Mouse (Mus musculus) spleen, embryonic (tissue): ENCODE results near the gene Adgrg5.

Experiments used
- CTCF ChIA-PET: fragments of 350-600 bp; sonication (Branson Sonifier 250); formaldehyde crosslinking; loops from one replicate; lab custom pipeline; 2022; lab: Charles Lee

Gene Adgrg5

DNA sequence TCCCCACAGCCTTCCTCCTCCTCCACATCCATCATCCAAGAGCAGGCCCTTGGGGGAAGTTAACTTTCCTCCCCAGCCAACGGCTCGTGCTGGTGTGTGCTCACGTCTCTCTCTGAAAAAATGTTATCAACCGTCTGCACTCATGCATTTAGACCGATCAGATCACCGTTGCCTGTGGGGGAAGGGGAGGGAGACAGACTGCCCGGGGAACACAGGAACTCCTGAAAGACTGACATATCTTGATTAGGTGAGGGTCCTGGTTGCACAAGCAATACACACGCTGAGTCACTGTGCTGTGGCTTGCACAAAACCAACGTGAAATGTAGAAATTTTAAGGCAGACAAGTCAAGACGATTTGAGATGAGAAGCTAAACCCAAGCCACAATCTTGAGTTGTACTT is 41.3 kb downstream of the Adgrg5 start:
- CTCF ChIA-PET, result interaction anchor here (0.6 kb wide), 1 partner anchor 239 kb away, joined by 5 read pairs; no protein-coding TSS in a partner anchor

GRCm38 (mm10) chr8:94966578-94966977 is 43.1 kb downstream of the Adgrg5 start:
- CTCF ChIA-PET, result interaction anchor here (0.6 to 0.9 kb wide), 2 partner anchors 28 to 122 kb away, joined by 3 to 4 read pairs; no protein-coding TSS in a partner anchor

DNA sequence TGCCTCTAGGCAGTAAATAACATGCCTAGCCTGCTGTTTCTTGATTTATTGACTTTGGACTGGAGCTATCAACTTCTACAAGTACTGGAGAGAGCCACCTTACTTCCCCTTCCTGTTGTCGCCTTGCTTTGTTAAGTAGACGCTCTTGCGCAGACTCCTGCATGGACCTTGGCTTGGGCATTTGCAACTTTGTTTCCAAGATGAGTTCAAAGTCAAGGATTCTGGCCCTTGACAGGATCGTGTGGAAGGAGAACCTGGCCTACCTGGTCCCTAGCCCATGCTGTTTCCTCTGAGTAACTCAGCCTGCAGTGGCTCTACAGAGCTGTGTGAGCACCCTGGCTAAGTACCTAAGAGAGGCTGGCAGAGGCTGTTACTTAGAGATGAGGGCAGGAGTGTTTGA is 43.6 kb downstream of the Adgrg5 start:
- CTCF ChIA-PET, result interaction anchor here (0.6 kb wide), 1 partner anchor 121 kb away, joined by 3 read pairs; no protein-coding TSS in a partner anchor

GRCm38 (mm10) chr8:94967554-94967953 is 44.1 kb downstream of the Adgrg5 start:
- CTCF ChIA-PET, result no interaction called here

- CTCF ChIA-PET, result no interaction called here
Observed at GRCm38 (mm10) chr8:94973270-94973669, 49.8 kb downstream of the Adgrg5 start.

DNA sequence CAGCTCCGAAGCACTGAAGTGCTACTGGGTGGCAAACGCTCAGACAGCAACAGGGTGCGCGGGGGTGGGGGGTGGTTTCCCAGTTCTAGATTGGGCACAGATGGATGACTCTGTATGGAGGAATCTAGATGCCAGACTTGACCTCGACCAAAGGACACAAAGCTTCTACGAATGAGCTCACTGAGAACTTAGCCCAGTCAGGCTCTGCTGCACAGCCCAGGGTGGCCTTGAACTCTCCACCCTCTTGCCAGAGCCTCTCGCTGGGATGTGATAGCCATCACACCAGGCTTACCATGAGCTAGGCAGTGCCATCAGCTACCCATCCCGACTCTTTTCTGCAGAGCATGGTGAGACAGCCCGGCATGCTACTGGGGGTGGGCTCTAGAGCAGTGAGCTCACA is 50.3 kb downstream of the Adgrg5 start:
- CTCF ChIA-PET, result no interaction called here

GRCm38 (mm10) chr8:94974467-94975165 is 51.1 kb downstream of the Adgrg5 start, which contains the start of gene Adgrg1:
TSS of gene Adgrg1 (plus strand) at chr8:94974751.
- CTCF ChIA-PET, result interaction anchor here (0.6 to 0.9 kb wide), 2 partner anchors 14 to 163 kb away, joined by 4 to 7 read pairs; no protein-coding TSS in a partner anchor

DNA sequence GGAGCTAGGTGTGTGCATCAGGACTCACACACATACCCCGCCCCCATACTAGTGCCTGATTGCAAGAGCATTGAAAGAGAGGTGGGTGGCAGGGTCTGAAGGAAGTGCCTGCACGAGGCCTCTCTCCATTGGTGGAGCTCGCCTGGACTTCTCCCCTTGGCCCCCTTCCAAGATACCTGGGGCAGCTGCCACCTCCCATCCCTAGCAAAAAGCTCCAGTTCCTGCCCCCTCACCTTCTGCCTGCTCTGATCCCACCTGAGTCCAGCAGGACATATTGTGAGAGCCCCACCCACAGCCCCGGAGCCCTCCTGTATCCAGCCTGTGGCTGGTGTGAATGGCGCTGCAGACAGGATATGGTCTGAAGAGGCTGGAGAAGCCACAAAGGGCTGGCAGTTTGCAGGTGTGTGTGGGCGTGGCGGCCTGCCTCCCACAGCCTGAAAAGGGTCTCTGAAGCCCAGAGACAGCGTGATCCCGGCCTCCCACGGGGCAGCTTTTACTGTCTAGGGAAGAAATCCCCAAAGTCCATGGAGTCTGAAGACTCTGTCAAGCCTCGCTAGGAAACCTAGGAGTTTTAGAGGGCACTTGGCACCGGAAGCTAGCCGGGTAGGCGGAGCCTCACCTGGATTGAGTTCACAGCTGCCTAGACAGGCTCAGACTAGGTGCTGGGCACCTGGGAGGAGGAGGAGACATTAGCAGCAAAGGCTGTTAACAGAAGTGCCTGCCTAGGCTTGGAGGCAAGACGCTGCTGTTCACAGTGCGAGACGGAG is 53.3 kb downstream of the Adgrg5 start:
- CTCF ChIA-PET, result no interaction called here

DNA sequence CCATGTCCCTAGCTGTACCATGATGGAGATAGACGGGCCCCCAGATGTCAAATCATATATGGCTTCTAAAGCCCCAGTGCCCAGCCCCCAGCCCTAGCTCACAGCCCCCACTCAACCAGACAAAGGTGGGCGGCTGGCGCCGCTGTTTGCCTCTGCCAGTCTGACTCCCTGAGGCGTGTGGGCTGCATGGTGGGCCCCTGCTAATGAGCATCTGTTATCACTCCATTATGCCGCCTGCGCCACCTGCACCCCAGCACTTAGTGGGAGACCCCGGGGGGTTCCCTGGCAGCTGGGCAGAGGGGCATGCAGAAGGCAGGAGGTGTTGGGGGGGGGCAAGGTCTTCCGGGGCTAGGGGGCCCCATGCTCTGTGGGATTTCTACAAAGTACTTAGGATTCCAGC is 54.6 kb downstream of the Adgrg5 start:
- CTCF ChIA-PET, result no interaction called here

DNA sequence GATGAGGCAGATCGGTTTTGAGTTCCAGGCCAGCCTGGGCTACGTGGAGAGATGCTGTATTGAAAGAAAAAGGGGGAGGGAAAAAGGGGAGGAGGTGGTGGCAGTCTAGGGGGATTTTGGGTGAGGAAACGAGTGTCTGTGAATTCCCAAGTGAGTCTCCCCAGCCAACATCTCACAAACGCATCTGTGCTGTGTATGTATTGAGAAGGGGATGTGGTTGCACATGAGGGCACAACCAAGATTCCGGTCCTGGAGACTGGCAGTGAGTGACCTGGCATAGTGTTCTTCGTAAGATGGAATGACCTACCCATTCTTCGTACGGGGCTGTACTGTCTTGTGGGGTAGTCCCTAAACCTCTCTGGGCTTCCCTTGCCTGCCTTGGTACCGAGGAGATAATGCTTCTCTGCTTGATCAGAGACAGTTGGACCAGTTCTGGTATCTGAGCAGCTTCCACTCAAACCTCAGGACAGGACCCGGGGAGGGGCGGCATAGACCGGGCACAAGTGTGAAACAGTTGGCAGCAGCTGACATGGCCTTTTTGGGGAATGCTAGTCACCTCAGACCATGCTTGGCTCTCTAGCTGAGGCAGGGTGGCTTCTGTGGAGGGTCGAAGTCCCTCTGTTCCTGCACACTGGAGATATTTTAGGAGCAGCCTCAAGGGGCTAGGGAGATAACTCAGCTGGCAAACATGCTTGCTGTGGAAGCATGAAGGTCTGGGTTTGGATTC is 55.3 kb downstream of the Adgrg5 start:
- CTCF ChIA-PET, result no interaction called here

DNA sequence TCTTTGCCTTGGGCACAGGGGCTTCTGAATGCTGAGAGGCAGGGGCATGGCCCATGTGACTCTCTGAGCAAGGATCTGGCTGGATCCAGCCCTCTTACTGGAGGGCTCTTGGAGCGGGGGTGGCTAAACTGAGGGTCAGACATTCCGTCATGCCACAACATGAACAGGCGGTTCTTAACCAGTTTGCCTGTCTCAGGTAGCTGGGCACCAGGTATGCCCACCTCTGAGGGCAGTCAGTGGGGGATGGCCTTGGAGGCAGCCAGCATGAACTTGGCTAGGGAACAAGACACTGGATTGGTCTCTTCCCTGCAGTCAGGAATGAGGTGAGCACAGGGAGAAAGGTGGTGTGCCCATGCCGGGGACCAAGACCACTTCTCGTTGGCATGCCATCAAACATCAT is 56.7 kb downstream of the Adgrg5 start:
- CTCF ChIA-PET, result interaction anchor here (0.7 kb wide), 1 partner anchor 57 kb away, joined by 3 read pairs; the partner anchor contains the start of gene Adgrg5

- CTCF ChIA-PET, result interaction anchor here (0.7 to 0.9 kb wide), 2 partner anchors 20 to 57 kb away, joined by 3 read pairs; partner anchors contain the start of gene Adgrg5
Observed at GRCm38 (mm10) chr8:94980976-94981375, 57.5 kb downstream of the Adgrg5 start.

DNA sequence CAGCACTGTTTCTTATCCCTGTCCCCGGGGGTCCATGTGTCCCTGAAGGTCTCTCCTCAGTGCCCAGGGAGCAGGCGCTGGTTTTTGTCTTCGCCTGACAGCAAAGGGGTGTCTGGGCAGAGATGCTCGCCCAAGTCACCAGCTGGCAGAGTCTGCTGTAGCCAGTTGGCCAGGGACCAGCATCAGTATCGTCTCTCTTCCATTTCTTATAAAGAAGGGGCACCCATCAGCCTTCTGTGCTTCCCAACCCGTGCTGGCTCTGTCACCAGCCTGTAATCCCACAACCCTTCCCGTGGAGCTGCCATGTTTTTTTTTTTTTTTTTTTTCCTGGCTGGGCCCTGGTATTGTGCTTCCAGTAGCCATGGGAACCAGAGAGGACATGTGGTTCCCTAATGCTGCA is 58.4 kb downstream of the Adgrg5 start:
- CTCF ChIA-PET, result interaction anchor here (0.9 kb wide), 1 partner anchor 19 kb away, joined by 3 read pairs; no protein-coding TSS in a partner anchor

- CTCF ChIA-PET, result interaction anchor here (1.2 kb wide), 1 partner anchor 16 kb away, joined by 8 read pairs; no protein-coding TSS in a partner anchor
Observed at GRCm38 (mm10) chr8:94983146-94983545, 59.7 kb downstream of the Adgrg5 start.

DNA sequence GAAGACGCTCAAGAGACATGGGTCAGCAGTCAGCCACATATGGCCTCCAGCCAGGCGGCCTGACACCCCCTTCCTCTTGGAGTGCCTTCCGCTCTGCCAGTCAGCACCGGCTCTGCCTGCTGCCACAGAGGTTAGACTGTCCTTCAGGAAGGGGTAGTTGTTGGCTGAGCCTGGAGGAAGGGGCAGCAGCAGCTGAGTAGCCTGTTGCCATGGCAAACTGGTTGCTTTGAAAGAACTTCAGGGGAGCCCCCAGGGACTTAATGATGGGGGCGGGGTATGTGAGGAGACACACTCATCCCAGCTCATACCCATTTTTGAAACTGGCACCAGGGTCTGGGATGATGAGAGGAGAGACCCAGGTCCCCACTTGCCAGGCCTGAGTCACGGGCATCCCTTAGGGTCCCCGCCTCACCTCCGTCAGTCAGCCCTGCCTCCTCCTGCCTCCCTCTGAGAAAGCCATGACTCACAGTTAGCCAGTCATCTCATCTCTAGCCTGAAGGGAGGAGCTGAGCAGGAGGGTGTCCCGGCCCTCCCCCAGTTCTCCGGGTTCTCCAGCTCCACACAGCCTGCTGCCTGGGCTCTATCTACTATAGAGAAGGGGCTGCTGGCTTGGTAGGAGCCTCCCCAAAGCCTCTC is 60.5 kb downstream of the Adgrg5 start:
- CTCF ChIA-PET, result no interaction called here

- CTCF ChIA-PET, result no interaction called here
Observed at GRCm38 (mm10) chr8:94985023-94985422, 61.5 kb downstream of the Adgrg5 start.

GRCm38 (mm10) chr8:94986676-94987075 is 63.2 kb downstream of the Adgrg5 start:
- CTCF ChIA-PET, result interaction anchor here (0.6 kb wide), 2 partner anchors 13 to 119 kb away, joined by 3 to 9 read pairs; no protein-coding TSS in a partner anchor

DNA sequence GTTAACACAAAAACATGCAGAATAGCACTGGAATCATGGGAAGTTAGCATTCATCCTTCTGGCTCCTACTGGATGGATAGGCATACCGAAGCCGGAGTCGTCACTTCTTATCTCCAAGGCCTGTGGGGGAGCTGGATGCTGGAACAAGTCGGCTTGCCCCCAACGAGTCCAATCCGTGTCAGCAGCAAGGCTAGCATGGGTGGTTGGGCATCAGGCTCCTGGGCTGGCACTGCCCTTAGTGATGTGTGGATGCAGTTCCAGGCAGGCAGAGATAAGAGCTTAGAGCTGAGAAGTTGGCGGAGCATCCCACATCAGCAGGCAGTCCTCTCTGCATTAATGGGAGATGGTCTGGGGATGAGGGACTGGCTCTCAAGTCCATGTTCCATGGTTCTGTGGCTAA is 64.1 kb downstream of the Adgrg5 start:
- CTCF ChIA-PET, result interaction anchor here (0.6 kb wide), 1 partner anchor 14 kb away, joined by 4 read pairs; no protein-coding TSS in a partner anchor

DNA sequence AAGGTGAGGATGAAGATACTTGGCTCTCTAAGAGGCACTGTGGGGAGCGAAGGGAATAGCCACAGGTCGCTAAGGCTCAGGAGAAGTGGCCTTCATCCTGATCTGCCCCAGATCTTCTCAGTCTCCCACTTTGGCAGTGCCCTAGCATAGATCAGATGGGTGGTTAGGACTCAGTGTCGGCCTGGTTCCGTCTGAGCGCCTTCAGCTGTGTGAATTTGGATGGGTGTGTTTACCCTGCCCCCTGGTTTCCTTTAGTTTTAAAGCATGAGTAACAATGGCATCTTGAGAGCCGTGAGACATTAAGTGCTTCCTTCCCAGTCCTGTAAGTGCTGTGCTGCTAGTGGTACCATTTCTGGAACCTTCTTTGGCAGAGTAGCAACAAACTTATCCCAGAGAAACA is 65.1 kb downstream of the Adgrg5 start:
- CTCF ChIA-PET, result no interaction called here

GRCm38 (mm10) chr8:94989711-94990110 is 66.2 kb downstream of the Adgrg5 start:
- CTCF ChIA-PET, result no interaction called here
